Mouse (Mus musculus) embryonic facial prominence, embryonic 11.5 days (tissue): ENCODE data around the gene Tmsb15b1. TPM values are rescaled to one million over a fixed set of nuclear protein-coding genes. Genes with fewer than 3 reads are reported as not detected.

Source experiments
- ATAC-seq: fragments of 200-750 bp; cut with Nextera tagmentation; replicated peaks from 2 replicates; pipeline ENCODE4 v1.8.0; 2017; ENCODE audit warnings: low read depth; ENCODE audit not compliant: insufficient number of reproducible peaks, low FRiP score, low TSS enrichment
- DNase-seq: peaks from one replicate; pipeline ENCODE4 v3.0.0-alpha.2; 2015; ENCODE audit warnings: low spot score
- H3K27ac ChIP-seq: fragments of 300-500 bp; sonication (generic); replicated peaks from 2 replicates; pipeline ENCODE4 v1.5.1; 2014; ENCODE audit warnings: mild to moderate bottlenecking, low read depth, low read length, control low read depth
- H3K27me3 ChIP-seq: fragments of 300-500 bp; sonication (generic); 2 replicates; pipeline ENCODE4 v1.6.1; 2014; ENCODE audit warnings: mild to moderate bottlenecking, low read length, moderate library complexity, mixed read lengths; ENCODE audit not compliant: control insufficient read depth, insufficient read depth
- H3K36me3 ChIP-seq: fragments of 300-500 bp; sonication (generic); replicated peaks from 2 replicates; pipeline ENCODE4 v1.6.1; 2014; ENCODE audit warnings: low read depth, mild to moderate bottlenecking, low read length, moderate library complexity, mixed read lengths; ENCODE audit not compliant: control insufficient read depth, insufficient read depth
- H3K4me1 ChIP-seq: fragments of 300-500 bp; sonication (generic); 2 replicates; pipeline ENCODE4 v1.6.1; 2014; ENCODE audit warnings: low read length, mixed read lengths; ENCODE audit not compliant: control insufficient read depth, insufficient read depth
- H3K4me2 ChIP-seq: fragments of 300-500 bp; sonication (generic); 2 replicates; pipeline ENCODE4 v1.6.1; 2014; ENCODE audit warnings: low read depth, mild to moderate bottlenecking, control low read depth, low read length, moderate library complexity
- H3K4me3 ChIP-seq: fragments of 300-500 bp; sonication (generic); 2 replicates; pipeline ENCODE4 v1.5.1; 2014; ENCODE audit warnings: low read depth, low read length, control low read depth
- H3K9ac ChIP-seq: fragments of 300-500 bp; sonication (generic); replicated peaks from 2 replicates; pipeline ENCODE4 v1.6.1; 2014; ENCODE audit warnings: mild to moderate bottlenecking, control low read depth, low read length
- H3K9me3 ChIP-seq: fragments of 300-500 bp; sonication (generic); replicated peaks from 2 replicates; pipeline ENCODE4 v1.6.1; 2016; ENCODE audit warnings: mild to moderate bottlenecking, low read length, inconsistent platforms, mixed read lengths; ENCODE audit not compliant: control insufficient read depth
- WGBS: fragments of 180-500 bp; shearing (Covaris S2); extraction: QIAGEN DNeasy Blood & Tissue Kit; methylation state at CpG from one replicate; pipeline ENCODE4 v1.1.7; 2014; 5-methylcytosine and 5-hydroxymethylcytosine counted together
- polyA plus RNA-seq: library from polyadenylated mRNA; unstranded; fragments of >200 nt; fragmentation: Nextera tagmentation; extraction: Ambion mirVana; gene quantifications from 2 replicates; pipeline ENCODE4 v1.2.1, GENCODE M21; 2014

Tmsb15b1 gene
- polyA plus RNA-seq: 30.6 and 35.8 TPM in 2 replicates

GRCm38 (mm10) chrX:136976424-136977084 is at the start of gene Tmsb15b1, which contains the start of gene Tmsb15l:
Tmsb15b1 (minus strand) TSS chrX:136976874.
Tmsb15l (minus strand) TSS chrX:136976869.
- Histone ChIP-seq H3K9me3 (no peaks in the 10 kb centered on the region), H3K4me3 (peak within 1 kb of the TSS; percentile 38), H3K36me3 (no peaks in the 10 kb centered on the region), H3K27me3 (no peaks in the 10 kb centered on the region), H3K27ac (no peak within 1 kb of the TSS), H3K4me2 (peak within 1 kb of the TSS; percentile 37), H3K4me1 (no peaks in the 10 kb centered on the region), H3K9ac (no peak within 1 kb of the TSS; the same call in 1 of the 2 replicates)
- peak; percentile 100 for ATAC-seq
- 26% methylated on average over 15 of the region's 15 CpGs for WGBS
- peak; percentile 83 for DNase-seq

- peak; percentile 77 for DNase-seq
- Histone ChIP-seq H3K9me3 (no peaks in the 10 kb centered on the region), H3K27me3 (no peaks in the 10 kb centered on the region), H3K4me1 (no peaks in the 10 kb centered on the region), H3K27ac (no peak overlapping the region), H3K9ac (no peak overlapping the region), H3K36me3 (no peaks in the 10 kb centered on the region), H3K4me3 (no peak overlapping the region), H3K4me2 (no peak overlapping the region)
- WGBS: 20% methylated on average over 1 of the region's 1 CpGs
- ATAC-seq: no peak
Observed at GRCm38 (mm10) chrX:137019310-137019709, 42.6 kb upstream of the Tmsb15b1 start.

- H3K27ac ChIP-seq: no peak overlapping the region
- H3K27me3 ChIP-seq: no peaks in the 10 kb centered on the region
- 43% methylated on average over 1 of the region's 1 CpGs for WGBS
- no peaks in the 10 kb centered on the region for H3K9me3 ChIP-seq
- H3K4me3 ChIP-seq: no peak overlapping the region
- H3K36me3 ChIP-seq: no peaks in the 10 kb centered on the region
- no peak for ATAC-seq
- H3K4me1 ChIP-seq: no peaks in the 10 kb centered on the region
- no peak overlapping the region for H3K9ac ChIP-seq
- peak; percentile 19 for DNase-seq
- no peak overlapping the region for H3K4me2 ChIP-seq
Observed at GRCm38 (mm10) chrX:137017668-137018067, 41.0 kb upstream of the Tmsb15b1 start.

GRCm38 (mm10) chrX:137015099-137015709 is 38.5 kb upstream of the Tmsb15b1 start:
- H3K4me3 ChIP-seq: no peak overlapping the region
- 54% methylated on average over 6 of the region's 6 CpGs for WGBS
- ATAC-seq (no peak), DNase-seq (peak; percentile 76)
- no peak overlapping the region for H3K4me2 ChIP-seq
- no peaks in the 10 kb centered on the region for H3K27me3 ChIP-seq
- H3K27ac ChIP-seq: no peak overlapping the region
- H3K36me3 ChIP-seq: no peaks in the 10 kb centered on the region
- no peaks in the 10 kb centered on the region for H3K4me1 ChIP-seq
- no peaks in the 10 kb centered on the region for H3K9me3 ChIP-seq
- H3K9ac ChIP-seq: no peak overlapping the region

GRCm38 (mm10) chrX:136996256-136996655 is 19.6 kb upstream of the Tmsb15b1 start:
- no peaks in the 10 kb centered on the region for H3K4me1 ChIP-seq
- no peak overlapping the region for H3K9ac ChIP-seq
- whole genome bisulfite sequencing: 88% methylated on average over 2 of the region's 2 CpGs
- H3K36me3 ChIP-seq: no peaks in the 10 kb centered on the region
- no peaks in the 10 kb centered on the region for H3K9me3 ChIP-seq
- H3K27me3 ChIP-seq: no peaks in the 10 kb centered on the region
- no peak overlapping the region for H3K4me2 ChIP-seq
- H3K27ac ChIP-seq: no peak overlapping the region
- ATAC-seq (no peak), DNase-seq (no peak)
- no peak overlapping the region for H3K4me3 ChIP-seq

GRCm38 (mm10) chrX:136993641-136994040 is 17.0 kb upstream of the Tmsb15b1 start:
- peak overlapping the region; percentile 57 for H3K4me2 ChIP-seq
- H3K36me3 ChIP-seq: no peaks in the 10 kb centered on the region
- no peak for ATAC-seq
- 0 out of 2 replicates have a peak overlapping the region, but pooled peaks have one; percentile 13 for H3K27ac ChIP-seq
- H3K9ac ChIP-seq: peak overlapping the region; percentile 51
- H3K27me3 ChIP-seq: no peaks in the 10 kb centered on the region
- 41% methylated on average over 13 of the region's 14 CpGs for WGBS
- no peaks in the 10 kb centered on the region for H3K4me1 ChIP-seq
- peak; percentile 49 for DNase-seq
- H3K4me3 ChIP-seq: peak overlapping the region; percentile 39
- no peaks in the 10 kb centered on the region for H3K9me3 ChIP-seq

GRCm38 (mm10) chrX:136992978-136993547 is 16.4 kb upstream of the Tmsb15b1 start, which contains the start of gene Zcchc18:
Zcchc18 (plus strand) TSS chrX:136993155.
- Histone ChIP-seq H3K9me3 (no peaks in the 10 kb centered on the region), H3K4me2 (peak within 1 kb of the TSS; percentile 57), H3K36me3 (no peaks in the 10 kb centered on the region), H3K27me3 (no peaks in the 10 kb centered on the region), H3K4me3 (peak within 1 kb of the TSS; percentile 39), H3K9ac (peak within 1 kb of the TSS; percentile 51), H3K27ac (0 out of 2 replicates have a peak within 1 kb of the TSS, but pooled peaks have one; percentile 13), H3K4me1 (no peaks in the 10 kb centered on the region)
- DNase-seq (peak; percentile 84), ATAC-seq (peak; percentile 97)
- WGBS: 12% methylated on average over 26 of the region's 26 CpGs
